Mouse (Mus musculus) brain, embryonic 14.5 days (tissue): Measurements from ENCODE around the gene Fgf15.
A peak's percentile ranks its signal among the peaks of the same experiment; 100 is the strongest.

Experiments used
- CTCF ChIP-seq: fragments of 200-500 bp; IDR thresholded peaks from 2 replicates; pipeline ENCODE4 v1.5.1; 2012; ENCODE audit warnings: inconsistent platforms, mild to moderate bottlenecking, moderate library complexity, borderline replicate concordance; ENCODE audit not compliant: insufficient read depth, insufficient read length; ENCODE audit errors: extremely low read depth
- POLR2A ChIP-seq: fragments of 200-500 bp; IDR thresholded peaks from 2 replicates; pipeline ENCODE4 v1.6.1; 2012; ENCODE audit warnings: mild to moderate bottlenecking, inconsistent platforms, borderline replicate concordance; ENCODE audit not compliant: poor library complexity, insufficient read depth, insufficient read length, severe bottlenecking; ENCODE audit errors: extremely low read depth

- TF ChIP-seq CTCF (peak; percentile 49; the same call in 1 of the 2 replicates), POLR2A (no peak)
Observed at GRCm38 (mm10) chr7:144935563-144935962, 39.2 kb downstream of the Fgf15 start.
